Mouse (Mus musculus): Measurements from ENCODE around the gene Dmrtc1b.
A peak's percentile ranks its signal among the peaks of the same experiment; 100 is the strongest.
"Not testable (repeated sequence)": the region's sequence is repeated elsewhere in the genome, so short reads cannot be mapped to it uniquely, and the experiment has no call there.

Dmrtc1b gene

GRCm38 (mm10) chrX:102707535-102707934, at the start of gene Dmrtc1b, which contains the start of gene Gm9112:
TSS of gene Dmrtc1b (plus strand) at chrX:102707865.
TSS of gene Gm9112 (minus strand) at chrX:102707635.
- DNase-seq (ENCODE audit: low read depth, low spot score), result not testable (repeated sequence)

DNA sequence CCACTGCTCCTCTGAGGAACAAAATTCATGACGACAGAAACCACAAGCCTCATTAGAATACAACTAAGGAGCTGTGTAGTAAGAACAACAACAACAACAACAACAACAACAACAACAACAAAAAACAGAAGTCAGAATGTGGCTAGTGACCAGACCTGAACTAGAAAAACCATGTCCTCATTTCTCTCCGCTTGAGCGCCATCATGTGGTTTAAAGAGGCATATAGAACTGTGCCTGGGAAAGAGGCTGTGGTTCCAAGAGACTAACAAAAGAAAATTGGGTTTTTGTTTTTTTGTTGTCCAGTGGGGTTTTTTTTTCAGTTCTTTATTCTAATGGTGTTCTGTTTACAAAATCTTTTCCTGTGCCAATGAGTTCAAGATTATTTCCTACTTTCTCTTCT, 47.0 kb upstream of the Dmrtc1b start:
- no peak for DNase-seq (ENCODE audit: low read depth, low spot score)

- DNase-seq (ENCODE audit: low read depth, low spot score), result no peak
Observed at GRCm38 (mm10) chrX:102666641-102667040, 41.0 kb upstream of the Dmrtc1b start.

DNA sequence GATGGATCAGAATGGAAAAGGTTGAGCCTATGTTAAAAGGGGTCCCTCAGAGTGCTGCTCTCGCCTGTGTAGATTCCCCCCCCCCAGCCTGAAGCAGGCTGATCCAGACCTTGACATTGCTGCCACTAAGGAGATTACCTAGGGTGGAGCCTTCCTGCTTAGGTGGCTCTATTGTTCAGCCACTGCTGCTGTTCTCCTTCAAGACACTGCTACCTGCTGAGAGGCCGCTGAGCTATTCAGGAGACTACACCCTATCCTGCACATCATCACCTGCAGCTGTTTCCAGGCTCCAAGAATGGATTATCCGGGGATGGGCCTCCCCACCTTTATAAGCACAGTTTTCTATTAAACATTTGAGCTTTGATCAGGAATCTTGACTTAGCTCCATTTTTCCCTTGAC, 23.0 kb upstream of the Dmrtc1b start:
- not testable (repeated sequence) for DNase-seq (ENCODE audit: low read depth, low spot score)

- not testable (repeated sequence) for DNase-seq (ENCODE audit: low read depth, low spot score)
Observed at GRCm38 (mm10) chrX:102686872-102687271, 20.8 kb upstream of the Dmrtc1b start, which contains the start of gene Gm3880. TSS of gene Gm3880 (minus strand) at chrX:102686972.

- DNase-seq (ENCODE audit: low read depth, low spot score), result peak; percentile 2
Observed at GRCm38 (mm10) chrX:102689252-102689651, 18.4 kb upstream of the Dmrtc1b start.

GRCm38 (mm10) chrX:102700636-102701035, 7.0 kb upstream of the Dmrtc1b start:
- peak; percentile 12 for DNase-seq (ENCODE audit: low read depth, low spot score)

DNA sequence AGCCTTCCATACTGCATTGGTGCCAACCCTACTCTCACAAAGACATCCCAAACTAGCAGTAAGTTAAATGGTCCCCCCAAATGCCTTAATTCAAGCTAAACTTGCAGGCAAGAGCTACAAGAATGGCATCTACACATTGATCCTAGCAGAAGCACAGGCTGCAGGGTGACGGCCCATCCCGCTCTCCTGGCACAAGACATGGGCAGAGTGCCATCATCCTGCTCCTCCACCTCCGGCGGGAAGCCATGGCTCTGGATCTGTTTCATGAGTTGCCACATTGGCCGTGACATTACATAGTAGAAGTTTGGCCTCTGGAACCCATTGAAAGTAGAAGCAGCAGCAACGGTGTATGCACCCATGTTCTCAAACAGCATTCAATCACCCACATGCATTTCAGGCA, 16.6 kb downstream of the Dmrtc1b start:
- not testable (repeated sequence) for DNase-seq (ENCODE audit: low read depth, low spot score)
